In genomic region chr7:132605689-132606088, GRCm38 (mm10) we compare ENCODE assay signal across 26 mouse cellular contexts. TPM values are rescaled to one million over a fixed set of nuclear protein-coding genes. Genes with fewer than 3 reads are reported as not detected.
A peak's percentile ranks its signal among the peaks of the same experiment; 100 is the strongest.
DNase-seq lines count a peak whose midpoint lies in the region; ATAC-seq lines count a peak whose summit lies in the region.
"Had no signal": no experiment of that assay in that cellular context is flagged by ENCODE, and none has a peak within 500 bp of the region (broad histone marks: within the 10 kb centered on the region; RNA-seq: fewer than 3 reads in every experiment).

No protein-coding gene starts in this region.

- WGBS in midbrain, embryonic 11.5 days, result 63% methylated on average over 5 of the region's 5 CpGs
- WGBS in midbrain, embryonic 16.5 days, result 60% methylated on average over 5 of the region's 5 CpGs
- 52% methylated on average over 5 of the region's 5 CpGs for WGBS in intestine, embryonic 15.5 days

- H3K27me3 ChIP-seq in midbrain, embryonic 11.5 days (ENCODE audit: control insufficient read depth, insufficient read depth, low read length), result peaks cover 25% of the 10 kb centered on the region
- H3K27me3 ChIP-seq in midbrain, embryonic 16.5 days (ENCODE audit: control insufficient read depth, insufficient read depth, low read depth, low read length), result peaks cover 17% of the 10 kb centered on the region
- H3K27me3 ChIP-seq in intestine, embryonic 15.5 days (replicated peaks), result peaks cover 26% of the 10 kb centered on the region
- H3K27me3 ChIP-seq: Patski had no signal

- no peak overlapping the region for H3K4me2 ChIP-seq in midbrain, embryonic 11.5 days
- H3K4me2 ChIP-seq in midbrain, embryonic 16.5 days (ENCODE audit: low read length), result no peak overlapping the region
- no peak overlapping the region for H3K4me2 ChIP-seq in intestine, embryonic 15.5 days (replicated peaks)
- H3K4me2 ChIP-seq: heart, embryonic 13.5 days; hindbrain, embryonic 15.5 days had no signal

- peak; percentile 68 for DNase-seq in gastrocnemius, adult 18-20 months (ENCODE audit: low spot score)
- DNase-seq in gastrocnemius, postnatal 10 days, result no peak
- DNase-seq in midbrain, embryonic 11.5 days (ENCODE audit: low spot score, missing footprints), result peak; percentile 80
- peak; percentile 13 for DNase-seq in adipocyte (ENCODE audit: low spot score)
- DNase-seq in right cerebral cortex, postnatal 25 days, result no peak
- DNase-seq: adrenal gland, adult 2 months; adrenal gland, postnatal 25 days; B cell, adult 2 months; cerebellum, adult 18-20 months; cerebellum, adult 9-11 months; cerebellum, postnatal 36 days; heart, adult 11 months; heart, postnatal 36 days had no signal

- H3K9me3 ChIP-seq in midbrain, embryonic 11.5 days (ENCODE audit: control insufficient read depth, low read length), result no peaks in the 10 kb centered on the region
- no peaks in the 10 kb centered on the region for H3K9me3 ChIP-seq in midbrain, embryonic 16.5 days (replicated peaks; ENCODE audit: control insufficient read depth, low read length, poor library complexity, severe bottlenecking)
- H3K9me3 ChIP-seq in intestine, embryonic 15.5 days, result no peaks in the 10 kb centered on the region
- H3K9me3 ChIP-seq: embryonic facial prominence, embryonic 10.5 days; forebrain, embryonic 10.5 days; heart, embryonic 13.5 days; hindbrain, embryonic 15.5 days had no signal

- H3K4me1 ChIP-seq in midbrain, embryonic 11.5 days (ENCODE audit: control insufficient read depth, insufficient read depth, low read length), result no peaks in the 10 kb centered on the region; the same call in 1 of the 2 replicates
- no peaks in the 10 kb centered on the region for H3K4me1 ChIP-seq in midbrain, embryonic 16.5 days (ENCODE audit: control insufficient read depth, insufficient read depth, low read length)
- H3K4me1 ChIP-seq in intestine, embryonic 15.5 days (replicated peaks), result peaks cover 2% of the 10 kb centered on the region; the same call in 1 of the 2 replicates

- no peak overlapping the region for H3K4me3 ChIP-seq in midbrain, embryonic 11.5 days (ENCODE audit: low read depth, low read length)
- no peak overlapping the region for H3K4me3 ChIP-seq in midbrain, embryonic 16.5 days (ENCODE audit: low read depth, low read length)
- no peak overlapping the region for H3K4me3 ChIP-seq in intestine, embryonic 15.5 days (replicated peaks)
- H3K4me3 ChIP-seq: embryonic facial prominence, embryonic 10.5 days; forebrain, embryonic 10.5 days; heart, embryonic 13.5 days; hindbrain, embryonic 15.5 days had no signal

- no peaks in the 10 kb centered on the region for H3K36me3 ChIP-seq in midbrain, embryonic 11.5 days (ENCODE audit: control insufficient read depth, insufficient read depth, low read length)
- no peaks in the 10 kb centered on the region for H3K36me3 ChIP-seq in midbrain, embryonic 16.5 days (ENCODE audit: control insufficient read depth, insufficient read depth, low read length)
- H3K36me3 ChIP-seq in intestine, embryonic 15.5 days, result no peaks in the 10 kb centered on the region
- H3K36me3 ChIP-seq: embryonic facial prominence, embryonic 10.5 days; forebrain, embryonic 10.5 days; heart, embryonic 13.5 days; hindbrain, embryonic 15.5 days had no signal

- H3K9ac ChIP-seq in midbrain, embryonic 11.5 days (ENCODE audit: low read length), result no peak overlapping the region
- H3K9ac ChIP-seq in midbrain, embryonic 16.5 days (ENCODE audit: low read depth, low read length), result no peak overlapping the region
- no peak overlapping the region for H3K9ac ChIP-seq in intestine, embryonic 15.5 days
- H3K9ac ChIP-seq: heart, embryonic 13.5 days; hindbrain, embryonic 15.5 days had no signal

- no peak for ATAC-seq in midbrain, embryonic 11.5 days (ENCODE audit: low FRiP score)
- ATAC-seq in midbrain, embryonic 16.5 days, result no peak
- no peak for ATAC-seq in intestine, embryonic 15.5 days
- ATAC-seq: activated CD4-positive, CD25-positive, alpha-beta regulatory T cell, adult 4 months; CD4-positive, CD25-positive, alpha-beta regulatory T cell, adult 4 months; forebrain, embryonic 14.5 days; intestine, postnatal 0 days; Patski had no signal

- no peak overlapping the region for H3K27ac ChIP-seq in midbrain, embryonic 11.5 days (ENCODE audit: low read depth, low read length)
- no peak overlapping the region for H3K27ac ChIP-seq in midbrain, embryonic 16.5 days (ENCODE audit: low read length)
- H3K27ac ChIP-seq in intestine, embryonic 15.5 days, result no peak overlapping the region
- H3K27ac ChIP-seq: embryonic facial prominence, embryonic 10.5 days; forebrain, embryonic 10.5 days; heart, embryonic 13.5 days; hindbrain, embryonic 15.5 days had no signal

RNA-seq across cellular contexts. Expression of gene Lhpp, which starts 4.7 kb away (rescaled TPM):
- total RNA-seq in gastrocnemius, adult 18-20 months (2021), result 10 to 100 TPM; 11.6 to 17.7 TPM
- 10 to 100 TPM in 1 of 2 experiments, 1 to 10 TPM in 1; 9.6 to 11.7 TPM for total RNA-seq in gastrocnemius, postnatal 10 days (2021)
- polyA plus RNA-seq in midbrain, embryonic 11.5 days (2014; fragmentation: Nextera tagmentation; extraction: Ambion mirVana), result 18.3 and 20.8 TPM in 2 replicates
- polyA plus RNA-seq in midbrain, embryonic 16.5 days (2015; fragmentation: Nextera tagmentation; extraction: Ambion mirVana), result 39.3 and 51.3 TPM in 2 replicates
- 40.4 and 41.5 TPM in 2 replicates for polyA plus RNA-seq in intestine, embryonic 15.5 days (2015; fragmentation: Nextera tagmentation; extraction: Ambion mirVana)

RNA-seq across cellular contexts. Expression of gene Nkx1-2, which starts 6.3 kb away (rescaled TPM):
- not detected for total RNA-seq in gastrocnemius, adult 18-20 months (2021)
- not detected for total RNA-seq in gastrocnemius, postnatal 10 days (2021)
- 4.4 and 4.5 TPM in 2 replicates for polyA plus RNA-seq in midbrain, embryonic 11.5 days (2014; fragmentation: Nextera tagmentation; extraction: Ambion mirVana)
- polyA plus RNA-seq in midbrain, embryonic 16.5 days (2015; fragmentation: Nextera tagmentation; extraction: Ambion mirVana), result 0.38 and 0.40 TPM in 2 replicates
- polyA plus RNA-seq in intestine, embryonic 15.5 days (2015; fragmentation: Nextera tagmentation; extraction: Ambion mirVana), result 0.75 and 0.82 TPM in 2 replicates
- total RNA-seq: adrenal gland, adult 2 months; adrenal gland, postnatal 25 days; heart, postnatal 36 days had no signal
- polyA plus RNA-seq: activated CD4-positive, CD25-positive, alpha-beta regulatory T cell, adult 4 months; adrenal gland, adult 2 months; CD4-positive, CD25-positive, alpha-beta regulatory T cell, adult 4 months; embryonic facial prominence, embryonic 14.5 days; forebrain, embryonic 14.5 days; heart, embryonic 13.5 days; heart, postnatal 0 days had no signal

RNA-seq across cellular contexts. Expression of gene Oat, which starts 29.5 kb away (rescaled TPM):
- total RNA-seq in gastrocnemius, adult 18-20 months (2021), result 100 to 1,000 TPM; 150 to 177 TPM
- total RNA-seq in gastrocnemius, postnatal 10 days (2021), result 10 to 100 TPM; 84.0 to 92.9 TPM
- polyA plus RNA-seq in midbrain, embryonic 11.5 days (2014; fragmentation: Nextera tagmentation; extraction: Ambion mirVana), result 145 and 152 TPM in 2 replicates
- 87.8 and 106 TPM in 2 replicates for polyA plus RNA-seq in midbrain, embryonic 16.5 days (2015; fragmentation: Nextera tagmentation; extraction: Ambion mirVana)
- 1,488 and 1,505 TPM in 2 replicates for polyA plus RNA-seq in intestine, embryonic 15.5 days (2015; fragmentation: Nextera tagmentation; extraction: Ambion mirVana)

Comparison
In these comparisons a context has a peak if more than half of its experiments do, and no peak if none do; other contexts are left out.
1. DNase-seq: peak in gastrocnemius, adult 18-20 months (single experiment), midbrain, embryonic 11.5 days (single experiment) and adipocyte (single experiment); none in gastrocnemius, postnatal 10 days (single experiment) and right cerebral cortex, postnatal 25 days (single experiment).